In genomic region chr4:59315553-59316405, GRCm38 (mm10) we compare ENCODE assay signal across 10 mouse cellular contexts.
A peak's percentile ranks its signal among the peaks of the same experiment; 100 is the strongest.
DNase-seq lines count a peak whose midpoint lies in the region; ATAC-seq and TF ChIP-seq lines count a peak whose summit lies in the region.
"Had no signal": no experiment of that assay in that cellular context is flagged by ENCODE, and none has a peak within 500 bp of the region (broad histone marks: within the 10 kb centered on the region; RNA-seq: fewer than 3 reads in every experiment).

No protein-coding gene starts in this region.

- H3K9me3 ChIP-seq in hindbrain, embryonic 11.5 days (ENCODE audit: control insufficient read depth, low read length) = no peaks in the 10 kb centered on the region
- no peaks in the 10 kb centered on the region for H3K9me3 ChIP-seq in hindbrain, embryonic 12.5 days (replicated peaks)
- no peaks in the 10 kb centered on the region for H3K9me3 ChIP-seq in liver, postnatal 0 days (ENCODE audit: low read length)

- WGBS in hindbrain, embryonic 11.5 days = 57% methylated on average over 15 of the region's 15 CpGs
- WGBS in hindbrain, embryonic 12.5 days = 60% methylated on average over 15 of the region's 15 CpGs
- WGBS in liver, postnatal 0 days (ENCODE audit: insufficient replicate concordance) = 79% methylated on average over 15 of the region's 15 CpGs

- H3K27me3 ChIP-seq in hindbrain, embryonic 11.5 days (ENCODE audit: control insufficient read depth, insufficient read depth, low read length) = no peaks in the 10 kb centered on the region
- no peaks in the 10 kb centered on the region for H3K27me3 ChIP-seq in hindbrain, embryonic 12.5 days
- no peaks in the 10 kb centered on the region for H3K27me3 ChIP-seq in liver, postnatal 0 days (ENCODE audit: insufficient read depth, low read length)

- no peak overlapping the region for H3K9ac ChIP-seq in hindbrain, embryonic 11.5 days (ENCODE audit: low read depth, low read length)
- H3K9ac ChIP-seq in hindbrain, embryonic 12.5 days = no peak overlapping the region
- H3K9ac ChIP-seq in liver, postnatal 0 days (replicated peaks) = no peak overlapping the region

- H3K27ac ChIP-seq in hindbrain, embryonic 11.5 days (ENCODE audit: low read depth, low read length) = no peak overlapping the region
- no peak overlapping the region for H3K27ac ChIP-seq in hindbrain, embryonic 12.5 days
- peak overlapping the region; percentile 93 for H3K27ac ChIP-seq in embryonic fibroblast, embryonic 13.5 days (ENCODE audit: insufficient read depth, low read length)
- no peak overlapping the region for H3K27ac ChIP-seq in liver, postnatal 0 days (ENCODE audit: low read depth)

- ATAC-seq in hindbrain, embryonic 11.5 days (ENCODE audit: low FRiP score) = peak; percentile 54
- no peak for ATAC-seq in hindbrain, embryonic 12.5 days (ENCODE audit: low FRiP score)
- ATAC-seq in frontal cortex, adult (ENCODE audit: low TSS enrichment) = no peak
- ATAC-seq in liver, postnatal 0 days = no peak

- no peak; the same call in none of the 2 replicates for TF ChIP-seq POLR2A in embryonic fibroblast, embryonic 13.5 days (IDR thresholded peaks at IDR 0.05; ENCODE audit: low read depth, low read length)

- no peaks in the 10 kb centered on the region for H3K4me1 ChIP-seq in hindbrain, embryonic 11.5 days (replicated peaks; ENCODE audit: control insufficient read depth, insufficient read depth, low read length)
- H3K4me1 ChIP-seq in hindbrain, embryonic 12.5 days = 0 out of 2 replicates have a peak, but pooled peaks cover 4% of the 10 kb centered on the region
- peaks cover 27% of the 10 kb centered on the region for H3K4me1 ChIP-seq in embryonic fibroblast, embryonic 13.5 days (ENCODE audit: control insufficient read depth, insufficient read depth, low read length)
- H3K4me1 ChIP-seq in liver, postnatal 0 days (ENCODE audit: insufficient read depth) = peaks cover 14% of the 10 kb centered on the region

- TF ChIP-seq EP300 in liver, postnatal 0 days (IDR thresholded peaks at IDR 0.05; ENCODE audit: low read depth) = no peak

- no peak overlapping the region for H3K4me2 ChIP-seq in hindbrain, embryonic 11.5 days (replicated peaks; ENCODE audit: low read depth, low read length)
- H3K4me2 ChIP-seq in hindbrain, embryonic 12.5 days (replicated peaks) = no peak overlapping the region
- no peak overlapping the region for H3K4me2 ChIP-seq in liver, postnatal 0 days (ENCODE audit: low read depth, low read length)

- DNase-seq in hindbrain, embryonic 11.5 days (ENCODE audit: low spot score) = peak; percentile 18
- DNase-seq in thymus, postnatal 4 days = peak; percentile 5
- DNase-seq in thymus, postnatal 10 days (ENCODE audit: low spot score in 2 of 2) = no peak
- DNase-seq in layer of hippocampus, postnatal 36 days = no peak
- no peak for DNase-seq in liver, postnatal 0 days
- DNase-seq: adrenal gland, postnatal 10 days; cerebellum, adult 8-10 months had no signal

- H3K36me3 ChIP-seq in hindbrain, embryonic 11.5 days (ENCODE audit: control insufficient read depth, insufficient read depth, low read length) = no peaks in the 10 kb centered on the region
- no peaks in the 10 kb centered on the region for H3K36me3 ChIP-seq in hindbrain, embryonic 12.5 days
- H3K36me3 ChIP-seq in liver, postnatal 0 days (replicated peaks; ENCODE audit: insufficient read depth, low read length) = peaks cover 12% of the 10 kb centered on the region

- no peak overlapping the region for H3K4me3 ChIP-seq in hindbrain, embryonic 11.5 days (ENCODE audit: low read depth, low read length)
- no peak overlapping the region for H3K4me3 ChIP-seq in hindbrain, embryonic 12.5 days
- H3K4me3 ChIP-seq in embryonic fibroblast, embryonic 13.5 days (ENCODE audit: insufficient read depth, low read length) = no peak overlapping the region
- no peak overlapping the region for H3K4me3 ChIP-seq in liver, postnatal 0 days (ENCODE audit: low read depth, low read length)

- TF ChIP-seq CTCF in embryonic fibroblast, embryonic 13.5 days (IDR thresholded peaks at IDR 0.05; ENCODE audit: borderline replicate concordance, insufficient read depth, low read length) = no peak
- TF ChIP-seq CTCF in liver, postnatal 0 days (IDR thresholded peaks at IDR 0.05; ENCODE audit: low read depth) = no peak

Comparison
In these comparisons a context has a peak if more than half of its experiments do, and no peak if none do; other contexts are left out.
1. DNase-seq: peak in hindbrain, embryonic 11.5 days (single experiment) and thymus, postnatal 4 days (single experiment); none in thymus, postnatal 10 days (0 of 2), layer of hippocampus, postnatal 36 days (0 of 2) and liver, postnatal 0 days (single experiment).